23 mouse cellular contexts compared by ENCODE assay signal in the genomic region with DNA sequence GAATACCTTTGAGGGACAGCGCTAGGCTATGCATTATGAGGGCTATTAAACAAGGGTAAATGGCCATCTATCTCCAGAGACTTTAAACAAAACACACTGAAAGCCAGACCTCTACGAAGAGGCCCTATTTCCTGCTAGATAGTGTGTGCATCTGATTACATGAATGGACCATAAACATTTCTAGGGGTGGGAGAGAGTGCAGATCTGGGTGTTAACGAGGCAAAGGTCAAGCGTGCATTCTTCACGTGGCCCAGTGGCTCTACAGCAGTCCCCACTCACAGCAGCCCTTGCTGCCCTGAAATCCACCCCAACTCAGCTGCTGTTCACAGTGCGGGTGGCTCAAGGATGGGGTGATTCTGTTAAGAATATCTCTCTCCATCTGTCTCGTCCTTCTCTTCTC.
"Had no signal": no experiment of that assay in that cellular context is flagged by ENCODE, and none has a peak within 500 bp of the region (broad histone marks: within the 10 kb centered on the region; RNA-seq: fewer than 3 reads in every experiment).

No protein-coding gene starts in this region.

- H3K4me3 ChIP-seq: heart, embryonic 13.5 days; heart, embryonic 15.5 days; hindbrain, embryonic 13.5 days; hindbrain, embryonic 15.5 days; layer of hippocampus, adult 2 months; left cerebral cortex, adult 2 months; limb, embryonic 12.5 days; liver, embryonic 13.5 days; liver, embryonic 15.5 days had no signal

- DNase-seq: gastrocnemius, postnatal 14 days; gastrocnemius, postnatal 36 days; heart, adult 18-20 months; heart, postnatal 14 days; heart, postnatal 36 days; kidney, adult 18-20 months; kidney, adult 8-10 months; kidney, postnatal 10 days; kidney, postnatal 25 days; kidney, postnatal 4 days; liver; liver, embryonic 13.5 days; liver, postnatal 0 days had no signal

- H3K27me3 ChIP-seq: heart, embryonic 13.5 days; heart, embryonic 15.5 days; hindbrain, embryonic 13.5 days; hindbrain, embryonic 15.5 days; liver, embryonic 13.5 days had no signal

- H3K9ac ChIP-seq: heart, embryonic 13.5 days; heart, embryonic 15.5 days; hindbrain, embryonic 13.5 days; hindbrain, embryonic 15.5 days; limb, embryonic 12.5 days; liver, embryonic 13.5 days; liver, embryonic 15.5 days; liver, postnatal 0 days had no signal

- ATAC-seq: hindbrain, postnatal 0 days; liver, postnatal 0 days had no signal

- H3K36me3 ChIP-seq: heart, embryonic 13.5 days; heart, embryonic 15.5 days; hindbrain, embryonic 13.5 days; hindbrain, embryonic 15.5 days; limb, embryonic 12.5 days; liver, embryonic 13.5 days; liver, embryonic 15.5 days had no signal

- H3K9me3 ChIP-seq: heart, embryonic 13.5 days; heart, embryonic 15.5 days; hindbrain, embryonic 13.5 days; hindbrain, embryonic 15.5 days; limb, embryonic 12.5 days; liver, embryonic 13.5 days; liver, embryonic 15.5 days had no signal

- H3K4me1 ChIP-seq: hindbrain, embryonic 13.5 days; hindbrain, embryonic 15.5 days; liver, embryonic 13.5 days; liver, embryonic 15.5 days had no signal

- H3K27ac ChIP-seq: heart, embryonic 13.5 days; heart, embryonic 15.5 days; hindbrain, embryonic 13.5 days; hindbrain, embryonic 15.5 days; hindbrain, postnatal 0 days; layer of hippocampus, adult 2 months; left cerebral cortex, adult 2 months; limb, embryonic 12.5 days; liver, embryonic 13.5 days; liver, embryonic 15.5 days had no signal

- H3K4me2 ChIP-seq: heart, embryonic 13.5 days; heart, embryonic 15.5 days; hindbrain, embryonic 13.5 days; hindbrain, embryonic 15.5 days; limb, embryonic 12.5 days; liver, embryonic 11.5 days; liver, embryonic 13.5 days; liver, embryonic 15.5 days had no signal
